Mouse (Mus musculus) right cerebral cortex, adult 18-20 months (tissue): Measurements from ENCODE around the gene AI467606.
"Not testable (repeated sequence)": the region's sequence is repeated elsewhere in the genome, so short reads cannot be mapped to it uniquely, and the experiment has no call there.

Source experiments
- DNase-seq: peaks from one replicate; pipeline ENCODE4 v3.0.0; 2022; ENCODE audit warnings: mixed read lengths

Gene AI467606

DNA sequence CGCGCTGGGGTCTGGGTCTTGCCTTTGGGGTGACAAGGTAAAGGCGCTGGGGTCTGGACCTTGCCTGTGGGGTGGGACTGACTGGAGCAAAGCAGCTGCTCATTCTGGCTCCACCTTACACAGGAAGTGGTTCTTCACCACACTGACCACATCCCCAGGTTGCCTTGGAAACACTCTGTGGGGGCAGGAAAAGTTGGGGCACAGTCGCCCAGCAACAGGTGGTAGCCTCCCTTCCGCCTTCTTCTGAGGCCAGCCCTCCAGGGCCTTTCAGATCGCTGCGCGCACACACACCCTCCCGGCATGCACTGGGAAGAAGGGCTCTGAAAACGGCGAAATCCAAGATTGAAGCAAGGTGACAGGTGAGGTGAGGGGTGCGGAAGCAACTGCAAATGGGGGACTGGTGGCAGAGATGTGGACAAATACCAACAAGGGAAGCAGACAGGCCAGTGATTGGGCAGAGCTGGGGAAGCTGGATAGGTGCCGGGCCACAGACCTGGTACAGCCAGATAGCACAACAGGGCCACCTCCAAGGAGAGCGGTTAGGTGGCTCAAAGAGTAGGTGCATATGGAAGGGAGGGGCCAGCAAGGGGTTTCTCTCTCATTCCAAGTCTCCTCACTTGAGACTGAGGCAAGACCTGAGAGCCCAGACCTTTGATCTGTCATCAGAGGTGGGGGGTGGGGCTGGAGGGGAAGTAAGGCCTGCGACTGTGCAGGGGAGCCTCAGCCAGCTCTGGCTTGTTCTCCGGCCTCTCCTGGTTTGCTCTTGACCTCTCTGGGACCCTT lies at the start of gene AI467606:
TSS of gene AI467606 (plus strand) at position 246 of the 783 bp plus-strand sequence.
- no peak for DNase-seq

GRCm38 (mm10) chr7:127041851-127042672 lies 49.1 kb upstream of the AI467606 start, which contains the start of gene Kif22:
Gene Kif22 (minus strand): TSS chr7:127042471.
- peak; percentile 88 for DNase-seq

- DNase-seq, result peak; percentile 4
Observed at GRCm38 (mm10) chr7:127055026-127055585, 36.1 kb upstream of the AI467606 start.

DNA sequence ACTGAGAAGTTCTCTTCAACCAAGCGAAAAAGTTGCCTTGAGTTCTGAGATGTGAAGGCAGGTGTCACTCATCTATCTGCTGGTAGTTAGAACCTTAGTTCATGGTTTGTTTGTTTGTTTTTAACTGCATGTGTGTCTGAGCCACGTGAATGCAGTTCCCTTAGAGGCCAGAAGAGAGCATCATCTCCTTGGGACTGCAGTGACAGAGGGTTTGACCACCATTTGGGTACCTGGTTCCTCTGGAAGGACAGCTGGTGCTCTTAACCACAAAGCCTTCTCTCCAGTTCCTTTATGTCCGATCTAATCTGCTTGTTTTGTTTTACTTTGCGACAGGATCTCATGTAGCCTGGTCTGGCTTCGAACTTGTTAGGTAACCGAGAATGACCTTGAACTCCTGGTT lies 25.6 kb upstream of the AI467606 start:
- DNase-seq, result no peak

GRCm38 (mm10) chr7:127066317-127066716 lies 24.8 kb upstream of the AI467606 start:
- DNase-seq, result no peak

DNA sequence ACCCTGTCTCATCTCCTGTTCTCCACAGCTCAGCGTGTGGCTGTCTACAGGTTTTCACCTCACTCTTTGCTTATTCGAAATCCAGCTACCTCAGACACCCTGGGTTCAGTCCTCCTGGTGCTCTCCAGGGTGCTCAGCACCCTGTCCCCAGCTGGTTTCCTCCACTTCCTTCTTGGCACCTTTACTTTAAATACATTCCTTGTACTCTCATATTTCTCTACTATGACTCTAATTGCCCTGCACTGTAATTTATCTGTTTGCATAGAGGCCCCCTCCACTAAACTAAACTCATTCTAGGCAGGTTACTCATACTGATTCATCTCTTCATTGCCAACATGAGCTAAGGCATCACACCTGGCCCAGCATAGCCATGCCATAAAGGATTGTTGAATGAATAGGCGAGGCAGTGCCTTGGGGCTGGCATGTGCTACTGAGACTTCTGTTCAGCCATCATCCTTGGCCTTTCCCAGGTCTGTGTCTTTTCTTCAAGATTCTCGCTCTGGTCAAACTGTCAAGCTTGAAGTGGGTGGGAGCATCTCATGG lies 20.2 kb upstream of the AI467606 start:
- no peak for DNase-seq

- DNase-seq, result no peak
Observed at GRCm38 (mm10) chr7:127073221-127073620, 17.9 kb upstream of the AI467606 start.

DNA sequence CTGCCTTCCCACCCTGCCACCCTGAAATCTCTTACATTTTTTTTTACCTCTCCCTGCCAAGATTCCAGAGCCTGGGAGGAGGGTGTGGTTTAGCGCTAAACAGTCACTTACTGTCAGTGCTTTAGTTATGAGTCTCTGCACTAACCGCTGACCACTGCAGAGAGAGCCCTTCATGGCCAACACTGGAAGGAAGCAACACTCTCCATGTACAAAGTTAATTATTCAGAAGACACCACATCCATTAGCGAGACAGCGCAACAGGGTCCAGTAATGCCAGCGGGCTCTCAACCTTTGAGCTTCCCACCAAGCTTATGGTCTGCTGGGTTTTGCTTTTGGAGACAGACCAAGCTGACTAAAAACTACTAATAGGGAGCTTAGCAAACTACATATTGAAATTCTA lies 15.0 kb upstream of the AI467606 start:
- DNase-seq, result no peak

- no peak for DNase-seq
Observed at GRCm38 (mm10) chr7:127077692-127078091, 13.5 kb upstream of the AI467606 start.

- no peak for DNase-seq
Observed at GRCm38 (mm10) chr7:127080045-127080444, 11.1 kb upstream of the AI467606 start.

DNA sequence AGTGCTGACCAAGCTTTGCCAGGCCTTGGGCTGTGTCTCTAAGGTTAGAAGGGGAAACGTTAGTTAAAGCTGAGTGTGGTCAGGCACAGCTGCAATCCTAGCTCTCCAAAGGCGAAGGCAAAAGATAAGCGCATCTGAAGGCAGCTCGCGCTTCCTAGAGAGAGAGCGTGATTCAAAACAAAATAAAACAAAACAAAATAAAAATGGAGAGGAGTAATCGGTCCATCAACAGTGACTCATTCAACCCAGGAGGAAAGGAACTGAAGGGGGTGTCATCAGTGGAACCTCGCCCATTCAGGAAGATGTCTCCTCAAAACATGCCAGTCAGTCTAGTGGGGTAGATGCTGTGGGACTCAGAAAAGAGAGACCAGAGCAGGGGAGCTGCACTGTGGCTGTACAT lies 8.9 kb upstream of the AI467606 start:
- no peak for DNase-seq

GRCm38 (mm10) chr7:127082995-127083394 lies 8.2 kb upstream of the AI467606 start:
- no peak for DNase-seq

DNA sequence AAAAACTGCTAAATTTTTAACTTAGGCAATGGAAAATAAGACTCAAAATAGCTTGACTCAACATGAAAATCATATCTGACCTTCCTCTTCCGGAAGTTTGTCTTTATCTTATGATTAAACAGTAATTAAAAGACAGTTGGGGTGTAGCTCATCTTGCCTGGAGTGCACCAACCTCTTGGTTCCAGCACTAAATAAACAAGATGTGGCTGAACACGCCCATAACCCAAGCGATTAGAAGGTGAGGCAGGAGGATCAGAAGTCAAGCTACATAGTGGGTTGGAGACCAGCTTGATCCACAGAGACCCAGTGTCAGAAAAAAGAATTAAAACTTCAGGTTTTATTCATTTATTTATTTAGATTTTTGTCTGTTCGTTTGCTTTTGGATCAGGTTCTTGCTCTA lies 7.5 kb upstream of the AI467606 start:
- no peak for DNase-seq

DNA sequence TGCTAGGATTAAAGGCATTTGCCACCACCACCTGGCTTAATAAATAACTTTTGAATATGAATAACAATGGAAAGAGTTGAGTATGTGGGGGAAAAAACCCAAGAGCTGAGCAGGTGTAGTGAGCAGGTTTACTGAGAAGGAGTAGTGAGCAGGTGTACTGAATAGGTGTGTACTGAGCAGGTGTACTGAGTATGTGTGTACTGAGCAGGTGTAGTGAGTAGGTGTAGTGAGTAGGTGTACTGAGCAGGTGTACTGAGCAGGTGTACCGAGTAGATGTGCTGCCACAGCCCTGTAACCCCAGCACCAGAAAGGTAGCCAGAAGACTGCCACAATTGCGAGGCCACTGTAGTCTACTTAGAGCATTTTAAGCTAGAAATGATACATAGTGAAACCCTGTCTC lies 6.4 kb upstream of the AI467606 start:
- no peak for DNase-seq

DNA sequence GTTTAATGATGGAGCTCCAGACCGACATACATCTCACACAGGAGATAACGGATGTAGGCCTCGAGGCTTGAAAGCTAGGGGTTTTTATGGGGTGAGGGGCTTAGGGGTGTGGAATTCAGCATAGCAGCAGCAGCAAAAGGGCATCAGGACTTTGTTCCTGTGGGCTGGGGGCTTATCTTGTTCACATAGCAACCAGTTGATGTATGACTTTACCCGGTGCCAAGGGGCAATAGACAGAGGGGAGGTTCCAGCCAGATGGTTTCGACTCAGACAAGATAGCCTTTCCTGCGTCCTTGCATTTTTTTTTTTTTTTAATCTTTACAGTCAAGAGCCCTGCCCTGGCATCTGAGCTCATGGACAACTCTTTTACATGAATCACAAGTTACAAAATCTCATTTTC lies 5.4 kb upstream of the AI467606 start:
- not testable (repeated sequence) for DNase-seq

DNA sequence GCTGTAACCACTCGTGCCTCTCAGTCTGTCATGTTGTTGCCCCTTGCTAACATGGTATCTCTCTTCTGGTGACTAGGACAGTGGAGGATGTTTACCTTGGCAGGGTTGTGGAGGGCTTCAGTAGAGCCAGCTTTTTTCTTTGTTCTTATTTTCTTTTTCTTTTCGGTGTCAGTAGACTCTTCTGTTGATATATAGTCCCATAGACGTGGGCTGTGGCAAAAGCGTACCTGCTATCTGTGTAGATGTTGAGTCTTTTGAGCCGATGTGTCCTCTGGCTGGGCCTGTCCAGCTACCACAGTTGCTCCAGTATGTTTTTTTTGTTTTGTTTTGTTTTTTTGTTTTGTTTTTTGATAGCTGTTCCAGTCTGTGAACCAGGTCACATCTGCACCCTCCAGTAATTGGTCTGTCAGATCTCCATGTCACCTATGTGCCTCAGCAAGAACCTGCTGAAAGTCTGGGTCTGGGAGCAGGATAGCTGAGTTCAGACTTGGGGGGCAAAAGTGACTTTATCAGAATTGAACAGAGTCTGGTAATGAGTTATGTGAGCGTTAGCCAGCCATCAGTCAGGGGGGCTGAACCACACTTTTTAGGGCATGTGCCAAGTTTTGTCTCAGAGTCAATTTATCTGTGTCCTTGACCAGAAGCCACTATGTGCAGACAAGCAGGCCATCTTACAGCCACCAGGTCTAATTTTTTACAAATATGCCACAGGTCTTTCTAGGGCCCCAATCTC lies 3.7 kb upstream of the AI467606 start, which contains the start of gene Zg16:
TSS of gene Zg16 (minus strand) at position 51 of the 733 bp plus-strand sequence.
- DNase-seq, result not testable (repeated sequence)

GRCm38 (mm10) chr7:127088083-127088482 lies 3.1 kb upstream of the AI467606 start:
- no peak for DNase-seq

GRCm38 (mm10) chr7:127088901-127089845 lies 2.0 kb upstream of the AI467606 start:
- DNase-seq, result no peak

DNA sequence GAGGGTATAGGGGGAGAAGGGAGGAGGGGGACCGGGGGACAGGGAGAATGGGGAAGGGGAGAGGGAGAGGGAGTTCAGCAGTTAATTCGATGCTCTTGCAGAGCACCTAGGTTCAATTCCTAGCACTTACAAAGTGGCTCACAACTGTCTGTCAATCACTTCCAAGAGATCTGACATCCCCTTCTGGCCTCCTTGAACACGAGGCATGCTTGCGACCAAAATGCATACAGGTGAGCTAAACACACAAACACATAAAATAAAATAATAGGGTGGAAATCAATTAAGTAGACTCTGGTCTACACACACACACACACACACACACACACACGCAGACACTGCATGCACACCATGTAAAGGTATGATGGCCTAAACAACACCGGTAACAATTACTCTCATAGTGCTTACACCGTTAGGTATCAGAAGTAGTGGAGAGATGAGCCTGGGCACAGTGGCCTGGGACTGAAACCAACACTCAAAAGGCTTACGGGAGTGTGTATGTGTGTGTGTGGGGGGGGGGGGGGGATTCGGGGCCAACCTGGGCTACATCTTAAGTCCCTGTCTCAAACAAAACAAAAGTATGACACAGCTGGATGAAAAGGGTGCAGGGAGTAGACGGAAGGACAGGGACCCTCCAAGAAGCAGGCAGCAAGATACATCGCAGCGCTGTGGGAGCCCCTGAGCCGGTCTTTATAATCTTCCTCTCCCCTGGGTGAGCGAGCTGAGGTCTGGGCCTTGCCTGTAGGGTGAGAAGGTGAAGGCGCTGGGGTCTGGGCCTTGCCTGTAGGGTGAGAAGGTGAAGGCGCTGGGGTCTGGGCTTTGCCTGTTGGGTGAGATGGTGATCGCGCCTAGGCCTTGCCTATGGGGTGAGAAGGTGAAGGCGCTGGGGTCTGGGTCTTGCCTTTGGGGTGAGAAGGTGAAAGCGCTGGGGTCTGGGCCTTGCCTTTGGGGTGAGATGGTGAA lies 725 bp upstream of the AI467606 start:
- no peak for DNase-seq

DNA sequence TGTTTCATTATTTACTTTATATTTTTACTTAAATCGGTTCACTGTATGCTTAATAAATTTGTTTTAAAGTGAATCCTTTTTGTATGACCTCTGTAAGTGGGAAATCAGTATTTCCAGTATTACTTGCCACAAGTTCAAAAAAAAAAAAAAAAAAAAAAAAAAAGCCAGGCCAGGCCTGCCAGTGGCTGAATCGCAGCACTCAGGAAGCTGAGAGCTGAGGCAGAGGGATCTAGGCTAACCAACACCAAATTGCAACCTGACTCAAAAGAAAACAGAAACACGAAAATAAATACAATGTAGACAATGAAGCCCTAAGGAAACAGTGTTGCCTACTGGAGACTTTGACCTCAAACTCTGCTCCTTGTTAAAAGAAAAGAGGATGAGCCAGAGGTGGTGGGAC lies 2.8 kb downstream of the AI467606 start:
- no peak for DNase-seq
